Mouse (Mus musculus) intestine, postnatal 0 days (tissue): ENCODE data around the gene Tmsb15b2. TPM values are rescaled to one million over a fixed set of nuclear protein-coding genes. Genes with fewer than 3 reads are reported as not detected.

Source experiments
- ATAC-seq: fragments of 200-750 bp; cut with Nextera tagmentation; 2 replicates; pipeline ENCODE4 v1.8.0; 2017; ENCODE audit warnings: mild to moderate bottlenecking, moderate TSS enrichment, moderate library complexity
- H3K27ac ChIP-seq: fragments of 300-500 bp; sonication (generic); 2 replicates; pipeline ENCODE4 v1.5.1; 2014; ENCODE audit warnings: mild to moderate bottlenecking, low read depth, low read length, moderate library complexity
- H3K27me3 ChIP-seq: fragments of 300-500 bp; sonication (generic); replicated peaks from 2 replicates; pipeline ENCODE4 v1.6.1; 2014; ENCODE audit warnings: low read length, mixed read lengths; ENCODE audit not compliant: control insufficient read depth, insufficient read depth
- H3K36me3 ChIP-seq: fragments of 300-500 bp; sonication (generic); 2 replicates; pipeline ENCODE4 v1.6.1; 2014; ENCODE audit warnings: mild to moderate bottlenecking, moderate library complexity; ENCODE audit not compliant: control insufficient read depth, insufficient read depth
- H3K4me1 ChIP-seq: fragments of 300-500 bp; sonication (generic); replicated peaks from 2 replicates; pipeline ENCODE4 v1.6.1; 2014; ENCODE audit warnings: antibody characterized with exemption, low read length, mixed read lengths; ENCODE audit not compliant: control insufficient read depth, insufficient read depth
- H3K4me2 ChIP-seq: fragments of 300-500 bp; sonication (generic); replicated peaks from 2 replicates; pipeline ENCODE4 v1.6.1; 2014; ENCODE audit warnings: low read depth, mild to moderate bottlenecking, moderate library complexity
- H3K4me3 ChIP-seq: fragments of 300-500 bp; sonication (generic); 2 replicates; pipeline ENCODE4 v1.5.1; 2014; ENCODE audit warnings: low read depth, low read length
- H3K9ac ChIP-seq: fragments of 300-500 bp; sonication (generic); 2 replicates; pipeline ENCODE4 v1.6.1; 2014; ENCODE audit warnings: mild to moderate bottlenecking, low read depth, low read length
- H3K9me3 ChIP-seq: fragments of 300-500 bp; sonication (generic); 2 replicates; pipeline ENCODE4 v1.6.1; 2016; ENCODE audit warnings: mixed run types; ENCODE audit not compliant: control insufficient read depth
- CTCF ChIP-seq: sonication (generic); IDR thresholded peaks from 2 replicates; pipeline ENCODE4 v1.5.1; 2016; ENCODE audit warnings: low read depth, mild to moderate bottlenecking, control low read depth, antibody characterized with exemption, moderate library complexity
- WGBS: fragments of 180-500 bp; shearing (Covaris S2); extraction: QIAGEN DNeasy Blood & Tissue Kit; methylation state at CpG from one replicate; pipeline ENCODE4 v1.1.7; 2014; 5-methylcytosine and 5-hydroxymethylcytosine counted together
- polyA plus RNA-seq: library from polyadenylated mRNA; unstranded; fragments of >200 nt; fragmentation: Nextera tagmentation; extraction: Ambion mirVana; gene quantifications from 2 replicates; pipeline ENCODE4 v1.2.1, GENCODE M21; 2015

The Tmsb15b2 gene
- polyA plus RNA-seq, 1 experiment from 2014 or later: 56.8 TPM

GRCm38 (mm10) chrX:136992978-136993547 is 17.8 kb upstream of the Tmsb15b2 start, which contains the start of gene Zcchc18:
TSS of gene Zcchc18 (plus strand) at chrX:136993155.
- Histone ChIP-seq H3K27me3 (0 out of 2 replicates have a peak, but pooled peaks cover 4% of the 10 kb centered on the region), H3K4me2 (peak within 1 kb of the TSS; percentile 60), H3K4me3 (peak within 1 kb of the TSS; percentile 34), H3K4me1 (no peaks in the 10 kb centered on the region), H3K36me3 (no peaks in the 10 kb centered on the region), H3K9ac (no peak within 1 kb of the TSS), H3K9me3 (no peaks in the 10 kb centered on the region), H3K27ac (no peak within 1 kb of the TSS)
- ATAC-seq: 0 out of 2 replicates have a peak, but pooled peaks have one; percentile 31
- 26% methylated on average over 26 of the region's 26 CpGs for WGBS
- no peak for TF ChIP-seq CTCF

- Histone ChIP-seq H3K36me3 (no peaks in the 10 kb centered on the region), H3K9me3 (no peaks in the 10 kb centered on the region), H3K4me2 (peak overlapping the region; percentile 60), H3K4me3 (peak overlapping the region; percentile 34), H3K4me1 (no peaks in the 10 kb centered on the region), H3K9ac (no peak overlapping the region), H3K27me3 (0 out of 2 replicates have a peak, but pooled peaks cover 4% of the 10 kb centered on the region), H3K27ac (no peak overlapping the region)
- ATAC-seq: no peak
- 29% methylated on average over 19 of the region's 19 CpGs for WGBS
- TF ChIP-seq CTCF: no peak
These were observed 17.1 kb upstream of the Tmsb15b2 start for GRCm38 (mm10) chrX:136992191-136992965.

- TF ChIP-seq CTCF: no peak
- H3K4me1 ChIP-seq: no peaks in the 10 kb centered on the region
- no peak overlapping the region for H3K9ac ChIP-seq
- H3K36me3 ChIP-seq: no peaks in the 10 kb centered on the region
- H3K9me3 ChIP-seq: no peaks in the 10 kb centered on the region
- H3K4me3 ChIP-seq: no peak overlapping the region
- H3K27ac ChIP-seq: no peak overlapping the region
- 0 out of 2 replicates have a peak, but pooled peaks cover 4% of the 10 kb centered on the region for H3K27me3 ChIP-seq
- ATAC-seq: no peak
- 65% methylated on average over 2 of the region's 2 CpGs for WGBS
- no peak overlapping the region for H3K4me2 ChIP-seq
These were observed 16.0 kb upstream of the Tmsb15b2 start for GRCm38 (mm10) chrX:136991274-136991673.

DNA sequence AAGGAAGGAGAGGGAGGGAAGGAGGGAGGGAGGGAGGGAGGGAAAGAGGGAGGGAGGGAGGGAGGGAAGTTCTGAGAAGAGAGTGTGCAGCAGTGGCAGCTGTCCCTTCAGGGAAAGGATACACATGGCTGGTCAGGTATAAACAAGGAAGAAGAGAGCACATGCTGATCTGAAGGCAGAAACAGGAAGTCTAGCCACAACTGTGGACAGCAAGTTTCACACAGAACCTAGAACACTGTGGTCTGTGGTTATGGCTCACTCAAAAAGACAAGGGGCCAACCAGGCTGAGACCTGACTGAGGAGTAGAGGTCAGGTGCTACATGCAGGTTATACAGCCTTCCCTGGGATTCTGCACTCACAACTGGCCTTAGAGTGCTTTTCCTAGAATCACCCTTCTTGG is 10.7 kb upstream of the Tmsb15b2 start:
- Histone ChIP-seq H3K27ac (no peak overlapping the region), H3K9me3 (no peaks in the 10 kb centered on the region), H3K27me3 (no peaks in the 10 kb centered on the region), H3K4me3 (no peak overlapping the region), H3K36me3 (no peaks in the 10 kb centered on the region), H3K4me2 (no peak overlapping the region), H3K9ac (no peak overlapping the region), H3K4me1 (no peaks in the 10 kb centered on the region)
- TF ChIP-seq CTCF: no peak
- no peak for ATAC-seq

DNA sequence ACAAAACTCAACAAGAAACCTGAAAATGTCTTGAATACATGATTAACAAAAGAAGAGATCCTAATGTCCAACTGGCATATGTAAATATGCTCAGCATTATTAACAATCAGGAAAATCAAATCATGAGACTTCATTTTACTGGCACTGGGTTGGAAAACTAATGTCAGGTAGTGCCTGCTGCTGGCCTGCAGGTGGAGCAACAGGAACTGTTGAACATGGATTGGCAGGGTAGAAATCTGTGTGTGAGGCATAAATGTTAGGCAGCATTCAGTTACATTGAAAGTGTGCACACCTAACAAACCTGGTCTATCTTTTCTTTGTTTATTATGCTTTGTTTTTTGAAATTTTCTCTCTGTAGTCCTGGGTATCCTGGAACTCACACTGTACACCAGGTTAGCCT is 3.3 kb upstream of the Tmsb15b2 start:
- ATAC-seq: no peak
- no peaks in the 10 kb centered on the region for H3K36me3 ChIP-seq
- no peak overlapping the region for H3K9ac ChIP-seq
- no peak overlapping the region for H3K27ac ChIP-seq
- no peaks in the 10 kb centered on the region for H3K4me1 ChIP-seq
- no peak overlapping the region for H3K4me2 ChIP-seq
- H3K9me3 ChIP-seq: no peaks in the 10 kb centered on the region
- H3K27me3 ChIP-seq: no peaks in the 10 kb centered on the region
- no peak overlapping the region for H3K4me3 ChIP-seq
- TF ChIP-seq CTCF: peak; percentile 66

DNA sequence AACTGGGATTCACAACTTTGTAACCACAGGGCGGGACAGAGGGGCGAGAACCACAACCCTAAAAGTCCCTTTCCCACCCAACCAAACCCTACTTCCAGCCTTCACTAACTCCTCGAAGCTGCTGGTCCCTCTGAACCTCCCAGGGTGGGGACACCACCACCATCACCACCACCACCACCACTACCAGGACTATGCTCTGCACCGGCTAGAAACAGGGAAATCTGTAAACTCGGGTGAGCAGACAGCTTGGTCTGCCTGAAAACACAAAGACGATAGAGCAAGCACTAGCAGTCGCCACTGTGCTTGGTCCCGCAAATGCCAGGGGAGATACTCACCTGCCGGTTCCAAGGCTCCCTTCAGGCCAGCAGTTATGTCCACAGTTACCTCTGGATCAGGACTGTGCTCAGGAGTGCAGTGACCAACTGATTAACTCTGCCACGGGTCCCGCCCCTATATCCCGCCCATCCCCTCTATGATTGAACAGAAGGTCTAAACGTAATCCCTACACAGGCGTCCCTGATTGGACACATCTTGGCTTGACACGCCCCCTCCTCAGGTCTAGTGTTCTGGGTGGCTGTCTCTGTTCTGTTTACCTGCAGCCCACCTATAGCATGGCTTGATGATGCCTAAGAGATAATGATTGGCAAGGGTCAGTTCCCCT is 1.3 kb upstream of the Tmsb15b2 start, which contains the start of the genes Tmsb15l and Tmsb15b1:
Gene Tmsb15l (minus strand): TSS at position 446 of the 661 bp plus-strand sequence.
Gene Tmsb15b1 (minus strand): TSS at position 451 of the 661 bp plus-strand sequence.
- no peaks in the 10 kb centered on the region for H3K27me3 ChIP-seq
- no peaks in the 10 kb centered on the region for H3K36me3 ChIP-seq
- ATAC-seq: peak; percentile 100
- H3K9ac ChIP-seq: peak within 1 kb of the TSS; percentile 4; the same call in 1 of the 2 replicates
- H3K4me3 ChIP-seq: peak within 1 kb of the TSS; percentile 33
- H3K27ac ChIP-seq: no peak within 1 kb of the TSS
- no peaks in the 10 kb centered on the region for H3K4me1 ChIP-seq
- TF ChIP-seq CTCF: no peak
- H3K9me3 ChIP-seq: no peaks in the 10 kb centered on the region
- 29% methylated on average over 15 of the region's 15 CpGs for WGBS
- peak within 1 kb of the TSS; percentile 63 for H3K4me2 ChIP-seq
